Mouse (Mus musculus) kidney, embryonic 16.5 days (tissue): ENCODE data around the gene Slc7a10. TPM values are rescaled to one million over a fixed set of nuclear protein-coding genes. Genes with fewer than 3 reads are reported as not detected.
A peak's percentile ranks its signal among the peaks of the same experiment; 100 is the strongest.

Experiments used
- ATAC-seq: fragments of 200-750 bp; cut with Nextera tagmentation; 2 replicates; pipeline ENCODE4 v1.8.0; 2017; ENCODE audit warnings: moderate TSS enrichment; ENCODE audit not compliant: low FRiP score, low TSS enrichment
- H3K27ac ChIP-seq: fragments of 300-500 bp; sonication (generic); 2 replicates; pipeline ENCODE4 v1.5.1; 2014; ENCODE audit warnings: low read length
- H3K27me3 ChIP-seq: fragments of 300-500 bp; sonication (generic); 2 replicates; pipeline ENCODE4 v1.6.1; 2014; ENCODE audit warnings: low read length, control low read depth, mixed read lengths; ENCODE audit not compliant: insufficient read depth
- H3K36me3 ChIP-seq: fragments of 300-500 bp; sonication (generic); 2 replicates; pipeline ENCODE4 v1.6.1; 2014; ENCODE audit warnings: low read length, control low read depth, mixed read lengths; ENCODE audit not compliant: insufficient read depth
- H3K4me1 ChIP-seq: fragments of 300-500 bp; sonication (generic); 2 replicates; pipeline ENCODE4 v1.6.1; 2014; ENCODE audit warnings: low read length, control low read depth, mixed read lengths; ENCODE audit not compliant: insufficient read depth
- H3K4me2 ChIP-seq: fragments of 300-500 bp; sonication (generic); replicated peaks from 2 replicates; pipeline ENCODE4 v1.6.1; 2014; ENCODE audit warnings: low read depth, low read length
- H3K4me3 ChIP-seq: fragments of 300-500 bp; sonication (generic); 2 replicates; pipeline ENCODE4 v1.5.1; 2014; ENCODE audit warnings: mild to moderate bottlenecking, low read length
- H3K9ac ChIP-seq: fragments of 300-500 bp; sonication (generic); replicated peaks from 2 replicates; pipeline ENCODE4 v1.6.1; 2014; ENCODE audit warnings: low read length
- H3K9me3 ChIP-seq: fragments of 300-500 bp; sonication (generic); 2 replicates; pipeline ENCODE4 v1.6.1; 2016; ENCODE audit warnings: low read length, control low read depth
- WGBS: fragments of 180-500 bp; shearing (Covaris S2); extraction: QIAGEN DNeasy Blood & Tissue Kit; methylation state at CpG from one replicate; pipeline ENCODE4 v1.1.7; 2014; 5-methylcytosine and 5-hydroxymethylcytosine counted together
- polyA plus RNA-seq: library from polyadenylated mRNA; unstranded; fragments of >200 nt; fragmentation: Nextera tagmentation; extraction: Ambion mirVana; gene quantifications from 2 replicates; pipeline ENCODE4 v1.2.1, GENCODE M21; 2015

The Slc7a10 gene
- polyA plus RNA-seq, 1 experiment from 2014 or later = 2.2 TPM

DNA sequence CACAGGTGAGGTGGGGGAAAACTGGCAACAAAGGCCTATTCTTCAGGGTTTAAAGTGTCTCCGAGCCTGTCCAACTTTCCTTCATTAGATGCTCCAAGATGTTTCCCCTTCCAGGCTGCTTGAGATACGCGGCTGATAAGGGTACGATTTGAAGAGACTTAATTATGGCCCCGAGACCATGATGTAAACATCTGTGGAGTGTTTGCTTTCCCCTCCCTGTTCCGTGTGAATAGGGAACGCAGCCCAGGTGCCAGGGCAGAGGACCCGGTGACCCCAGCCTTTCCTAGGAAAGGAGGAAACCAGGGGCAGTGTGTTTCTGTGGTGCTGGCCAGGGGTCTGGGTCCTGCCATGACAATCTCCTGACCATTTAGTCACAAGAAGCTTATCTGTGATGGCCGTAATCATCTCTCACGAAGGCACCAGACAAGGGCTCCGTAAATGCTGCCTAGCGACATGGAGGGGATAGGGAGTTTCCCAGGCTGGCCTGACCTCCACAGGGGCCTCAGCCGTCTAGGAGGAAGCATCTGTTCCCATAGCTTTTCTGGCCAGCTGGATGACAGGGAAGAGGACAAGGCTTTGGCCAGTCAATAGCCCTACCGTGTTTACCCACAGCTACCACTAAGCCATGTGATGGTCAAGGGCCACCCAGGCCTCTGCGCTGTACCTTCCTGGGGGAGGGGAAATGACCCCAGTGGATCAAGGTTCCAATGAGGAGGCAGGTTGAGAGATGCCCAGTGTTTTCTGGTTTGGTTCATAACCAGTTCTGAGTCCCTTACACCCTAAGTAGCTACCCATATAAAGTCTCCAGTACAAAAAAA, 36.4 kb upstream of the Slc7a10 start:
- Histone ChIP-seq H3K4me3 (no peak overlapping the region), H3K4me1 (peaks cover 13% of the 10 kb centered on the region; the same call in 1 of the 2 replicates), H3K9ac (no peak overlapping the region), H3K4me2 (no peak overlapping the region), H3K36me3 (no peaks in the 10 kb centered on the region), H3K9me3 (no peaks in the 10 kb centered on the region), H3K27ac (no peak overlapping the region), H3K27me3 (no peaks in the 10 kb centered on the region)
- WGBS = 47% methylated on average over 15 of the region's 15 CpGs
- no peak for ATAC-seq

DNA sequence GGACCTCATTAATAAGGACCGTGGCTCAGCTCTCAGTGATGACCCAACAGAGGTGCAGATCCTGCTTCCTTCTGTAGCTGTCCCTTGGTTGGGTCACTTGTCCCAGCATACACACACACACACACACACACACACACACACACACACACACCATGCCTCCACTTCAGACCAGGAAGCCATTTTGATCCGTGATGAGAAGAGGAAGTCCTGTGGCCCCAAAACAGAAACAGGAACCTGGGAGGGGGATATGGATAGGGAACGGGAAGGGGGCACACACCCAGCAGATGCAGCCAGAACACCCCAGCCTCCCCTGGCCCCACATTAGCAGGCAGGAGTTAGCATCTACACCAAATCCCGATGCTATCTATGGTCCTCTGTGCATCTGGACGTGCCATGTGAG, 35.3 kb upstream of the Slc7a10 start:
- WGBS = 70% methylated on average over 5 of the region's 5 CpGs
- no peak for ATAC-seq
- no peak overlapping the region for H3K27ac ChIP-seq
- no peaks in the 10 kb centered on the region for H3K36me3 ChIP-seq
- H3K9me3 ChIP-seq = no peaks in the 10 kb centered on the region
- no peak overlapping the region for H3K4me3 ChIP-seq
- no peak overlapping the region for H3K9ac ChIP-seq
- H3K4me1 ChIP-seq = 0 out of 2 replicates have a peak, but pooled peaks cover 5% of the 10 kb centered on the region
- no peak overlapping the region for H3K4me2 ChIP-seq
- H3K27me3 ChIP-seq = no peaks in the 10 kb centered on the region

GRCm38 (mm10) chr7:35154449-35154848, 31.7 kb upstream of the Slc7a10 start:
- Histone ChIP-seq H3K4me2 (no peak overlapping the region), H3K9ac (no peak overlapping the region), H3K9me3 (no peaks in the 10 kb centered on the region), H3K4me1 (0 out of 2 replicates have a peak, but pooled peaks cover 4% of the 10 kb centered on the region), H3K4me3 (no peak overlapping the region), H3K27me3 (no peaks in the 10 kb centered on the region), H3K27ac (no peak overlapping the region), H3K36me3 (no peaks in the 10 kb centered on the region)
- WGBS = 76% methylated on average over 12 of the region's 12 CpGs
- no peak for ATAC-seq

- Histone ChIP-seq H3K27ac (no peak overlapping the region), H3K36me3 (no peaks in the 10 kb centered on the region), H3K9me3 (no peaks in the 10 kb centered on the region), H3K4me3 (no peak overlapping the region), H3K4me2 (no peak overlapping the region), H3K9ac (no peak overlapping the region), H3K4me1 (no peaks in the 10 kb centered on the region), H3K27me3 (no peaks in the 10 kb centered on the region)
- ATAC-seq = 0 out of 2 replicates have a peak, but pooled peaks have one; percentile 23
- WGBS = 65% methylated on average over 16 of the region's 16 CpGs
Measured at GRCm38 (mm10) chr7:35156561-35157477, 29.4 kb upstream of the Slc7a10 start.

GRCm38 (mm10) chr7:35157512-35157911, 28.7 kb upstream of the Slc7a10 start:
- H3K9ac ChIP-seq = no peak overlapping the region
- ATAC-seq = no peak
- H3K36me3 ChIP-seq = no peaks in the 10 kb centered on the region
- no peaks in the 10 kb centered on the region for H3K9me3 ChIP-seq
- no peak overlapping the region for H3K27ac ChIP-seq
- H3K4me1 ChIP-seq = no peaks in the 10 kb centered on the region
- H3K4me2 ChIP-seq = no peak overlapping the region
- 58% methylated on average over 3 of the region's 3 CpGs for WGBS
- H3K27me3 ChIP-seq = no peaks in the 10 kb centered on the region
- H3K4me3 ChIP-seq = no peak overlapping the region

- no peaks in the 10 kb centered on the region for H3K36me3 ChIP-seq
- no peaks in the 10 kb centered on the region for H3K4me1 ChIP-seq
- no peak overlapping the region for H3K4me2 ChIP-seq
- 74% methylated on average over 6 of the region's 6 CpGs for WGBS
- no peaks in the 10 kb centered on the region for H3K9me3 ChIP-seq
- no peak overlapping the region for H3K9ac ChIP-seq
- H3K4me3 ChIP-seq = no peak overlapping the region
- no peak overlapping the region for H3K27ac ChIP-seq
- no peaks in the 10 kb centered on the region for H3K27me3 ChIP-seq
- ATAC-seq = no peak
Measured at GRCm38 (mm10) chr7:35162443-35162842, 23.7 kb upstream of the Slc7a10 start.

GRCm38 (mm10) chr7:35163600-35163999, 22.6 kb upstream of the Slc7a10 start:
- Histone ChIP-seq H3K27ac (no peak overlapping the region), H3K9me3 (no peaks in the 10 kb centered on the region), H3K36me3 (no peaks in the 10 kb centered on the region), H3K9ac (no peak overlapping the region), H3K27me3 (no peaks in the 10 kb centered on the region), H3K4me2 (no peak overlapping the region), H3K4me1 (no peaks in the 10 kb centered on the region), H3K4me3 (no peak overlapping the region)
- 55% methylated on average over 7 of the region's 7 CpGs for WGBS
- ATAC-seq = no peak

DNA sequence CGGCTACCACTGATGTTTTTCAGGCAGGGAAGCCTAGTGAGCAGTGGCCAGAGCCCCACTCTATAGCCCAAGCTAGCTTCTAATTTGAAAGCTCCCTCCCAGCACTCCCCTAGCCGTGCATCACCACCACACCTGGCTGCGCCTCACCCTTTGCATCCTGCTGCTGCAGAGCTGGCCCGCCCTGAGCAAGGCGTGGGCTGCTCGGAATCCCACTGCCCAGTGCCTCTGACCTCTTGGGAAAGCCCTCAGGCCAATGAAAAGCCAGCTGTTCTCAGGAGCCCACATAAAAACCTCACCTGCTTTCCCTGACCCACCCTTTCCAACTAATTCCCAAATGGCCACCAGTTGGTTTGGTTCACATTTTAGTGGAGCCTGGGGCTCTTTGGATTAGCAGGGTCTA, 22.1 kb upstream of the Slc7a10 start:
- WGBS = 68% methylated on average over 6 of the region's 6 CpGs
- H3K9ac ChIP-seq = no peak overlapping the region
- no peaks in the 10 kb centered on the region for H3K36me3 ChIP-seq
- H3K9me3 ChIP-seq = no peaks in the 10 kb centered on the region
- H3K4me3 ChIP-seq = no peak overlapping the region
- no peaks in the 10 kb centered on the region for H3K27me3 ChIP-seq
- ATAC-seq = no peak
- no peaks in the 10 kb centered on the region for H3K4me1 ChIP-seq
- no peak overlapping the region for H3K4me2 ChIP-seq
- H3K27ac ChIP-seq = no peak overlapping the region

- Histone ChIP-seq H3K4me3 (no peak overlapping the region), H3K4me1 (peaks cover under 1% of the 10 kb centered on the region; the same call in 1 of the 2 replicates), H3K9ac (no peak overlapping the region), H3K4me2 (no peak overlapping the region), H3K9me3 (no peaks in the 10 kb centered on the region), H3K27me3 (peaks cover 8% of the 10 kb centered on the region; the same call in 1 of the 2 replicates), H3K36me3 (no peaks in the 10 kb centered on the region), H3K27ac (no peak overlapping the region)
- WGBS = 85% methylated on average over 5 of the region's 5 CpGs
- no peak for ATAC-seq
Measured at GRCm38 (mm10) chr7:35166988-35167387, 19.2 kb upstream of the Slc7a10 start.
